In genomic region chr9:58544879-58545324, GRCm38 (mm10) we compare ENCODE assay signal across 8 mouse cellular contexts. TPM values are rescaled to one million over a fixed set of nuclear protein-coding genes. Genes with fewer than 3 reads are reported as not detected.
DNase-seq lines count a peak whose midpoint lies in the region; ATAC-seq and TF ChIP-seq lines count a peak whose summit lies in the region.

No protein-coding gene starts in this region.

- H3K4me1 ChIP-seq in lung, embryonic 14.5 days (ENCODE audit: insufficient read depth): 0 out of 2 replicates have a peak, but pooled peaks cover 5% of the 10 kb centered on the region
- peaks cover 9% of the 10 kb centered on the region; the same call in 1 of the 2 replicates for H3K4me1 ChIP-seq in hindbrain, embryonic 14.5 days (replicated peaks; ENCODE audit: control insufficient read depth, insufficient read depth, low read length)
- H3K4me1 ChIP-seq in small intestine, adult 2 months (ENCODE audit: control insufficient read depth, insufficient read depth, insufficient read length, low read length): peaks cover 10% of the 10 kb centered on the region

- H3K27ac ChIP-seq in lung, embryonic 14.5 days (ENCODE audit: low read depth): no peak overlapping the region
- H3K27ac ChIP-seq in hindbrain, embryonic 14.5 days: no peak overlapping the region
- no peak overlapping the region; the same call in 1 of the 2 replicates for H3K27ac ChIP-seq in small intestine, adult 2 months (ENCODE audit: insufficient read depth, low read depth, low read length)

- H3K27me3 ChIP-seq in lung, embryonic 14.5 days (ENCODE audit: insufficient read depth, low read length): no peaks in the 10 kb centered on the region
- no peaks in the 10 kb centered on the region for H3K27me3 ChIP-seq in hindbrain, embryonic 14.5 days (ENCODE audit: control insufficient read depth, insufficient read depth, low read length)
- H3K27me3 ChIP-seq in small intestine, adult 2 months (ENCODE audit: control insufficient read depth, insufficient read depth, low read length): no peaks in the 10 kb centered on the region

- H3K4me3 ChIP-seq in lung, embryonic 14.5 days (ENCODE audit: low read depth, low read length): no peak overlapping the region
- H3K4me3 ChIP-seq in hindbrain, embryonic 14.5 days (replicated peaks; ENCODE audit: low read length): no peak overlapping the region
- H3K4me3 ChIP-seq in small intestine, adult 2 months (ENCODE audit: low read depth, low read length): peak overlapping the region; percentile 27; the same call in 1 of the 2 replicates

- peaks cover 5% of the 10 kb centered on the region; the same call in 1 of the 2 replicates for H3K36me3 ChIP-seq in lung, embryonic 14.5 days (ENCODE audit: insufficient read depth)
- H3K36me3 ChIP-seq in hindbrain, embryonic 14.5 days (replicated peaks; ENCODE audit: control insufficient read depth, insufficient read depth): no peaks in the 10 kb centered on the region
- H3K36me3 ChIP-seq in small intestine, adult 2 months (ENCODE audit: control insufficient read depth, insufficient read depth, low read length): no peaks in the 10 kb centered on the region

- DNase-seq in cerebellum, adult 18-20 months: peak; percentile 42 to 60
- DNase-seq in cerebellum, adult 11 months: no peak
- no peak for DNase-seq in lung, embryonic 14.5 days
- DNase-seq in lung, postnatal 14 days: no peak
- DNase-seq in hindbrain, embryonic 14.5 days (ENCODE audit: low spot score): peak; percentile 45
- no peak for DNase-seq in testis, postnatal 14 days (ENCODE audit: low spot score)
- no peak for DNase-seq in T-cell, adult 2 months (ENCODE audit: low spot score)

- no peak for ATAC-seq in lung, embryonic 14.5 days (ENCODE audit: insufficient read depth)
- ATAC-seq in hindbrain, embryonic 14.5 days (ENCODE audit: low FRiP score): no peak

- H3K4me2 ChIP-seq in lung, embryonic 14.5 days: 0 out of 2 replicates have a peak overlapping the region, but pooled peaks have one; percentile 10
- H3K4me2 ChIP-seq in hindbrain, embryonic 14.5 days (replicated peaks): no peak overlapping the region

- no peak for TF ChIP-seq CTCF in lung, embryonic 14.5 days (IDR thresholded peaks at IDR 0.05; ENCODE audit: low read depth)
- no peak for TF ChIP-seq CTCF in small intestine, adult 2 months (IDR thresholded peaks at IDR 0.05; ENCODE audit: extremely low read depth, insufficient read length, insufficient replicate concordance, low read depth, low read length)

- no peak for TF ChIP-seq POLR2A in small intestine, adult 2 months (IDR thresholded peaks at IDR 0.05; ENCODE audit: low read depth, low read length)

- H3K9me3 ChIP-seq in lung, embryonic 14.5 days (ENCODE audit: low read depth, low read length): no peaks in the 10 kb centered on the region
- no peaks in the 10 kb centered on the region for H3K9me3 ChIP-seq in hindbrain, embryonic 14.5 days (ENCODE audit: control insufficient read depth, low read length)

- WGBS in lung, embryonic 14.5 days: 53% methylated on average over 4 of the region's 4 CpGs
- WGBS in hindbrain, embryonic 14.5 days: 69% methylated on average over 4 of the region's 4 CpGs
- WGBS in small intestine, adult 2 months: 52% methylated on average over 4 of the region's 4 CpGs

- no peak overlapping the region for H3K9ac ChIP-seq in lung, embryonic 14.5 days
- H3K9ac ChIP-seq in hindbrain, embryonic 14.5 days: 0 out of 2 replicates have a peak overlapping the region, but pooled peaks have one; percentile 8

RNA-seq across cellular contexts. Expression of gene Cd276, which starts 10.3 kb away (rescaled TPM):
- polyA plus RNA-seq in lung, embryonic 14.5 days (2014; fragmentation: Nextera tagmentation; extraction: Ambion mirVana): 51.0 and 55.0 TPM in 2 replicates
- polyA plus RNA-seq in hindbrain, embryonic 14.5 days (2014; fragmentation: Nextera tagmentation; extraction: Ambion mirVana): 33.4 and 37.6 TPM in 2 replicates
- 3.2 and 4.8 TPM in 2 replicates for polyA plus RNA-seq in small intestine, adult 2 months (2012; rRNA removed)

RNA-seq across cellular contexts. Expression of gene Nptn, which starts 37.1 kb away (rescaled TPM):
- 124 and 140 TPM in 2 replicates for polyA plus RNA-seq in lung, embryonic 14.5 days (2014; fragmentation: Nextera tagmentation; extraction: Ambion mirVana)
- 209 and 250 TPM in 2 replicates for polyA plus RNA-seq in hindbrain, embryonic 14.5 days (2014; fragmentation: Nextera tagmentation; extraction: Ambion mirVana)
- polyA plus RNA-seq in small intestine, adult 2 months (2012; rRNA removed): 166 and 317 TPM in 2 replicates

RNA-seq across cellular contexts. Expression of gene Insyn1, which starts 56.5 kb away (rescaled TPM):
- 1.9 and 3.0 TPM in 2 replicates for polyA plus RNA-seq in lung, embryonic 14.5 days (2014; fragmentation: Nextera tagmentation; extraction: Ambion mirVana)
- 15.1 and 16.7 TPM in 2 replicates for polyA plus RNA-seq in hindbrain, embryonic 14.5 days (2014; fragmentation: Nextera tagmentation; extraction: Ambion mirVana)
- polyA plus RNA-seq in small intestine, adult 2 months (2012; rRNA removed): 1.0 and 1.1 TPM in 2 replicates

Comparison
In these comparisons a context has a peak if more than half of its experiments do, and no peak if none do; other contexts are left out.
1. DNase-seq: peak in cerebellum, adult 18-20 months (2 of 2) and hindbrain, embryonic 14.5 days (single experiment); none in cerebellum, adult 11 months (single experiment), lung, embryonic 14.5 days (single experiment), lung, postnatal 14 days (single experiment), testis, postnatal 14 days (single experiment) and T-cell, adult 2 months (single experiment).